Mouse (Mus musculus) cerebellum, adult 2 months (tissue): ENCODE measurements at regions not wholly inside any gene's neighbourhood (a gene's known extent, or its start where the extent isn't known, plus 50 kb on each side); places are given as distances from the start of the nearest gene placed in this dataset.

Experiments used
- DNase-seq, 2 experiments: peaks; one replicate each; pipeline ENCODE4 v3.0.0; 2021
- H3K27ac ChIP-seq: fragments of 200-500 bp; 2 replicates; pipeline ENCODE4 v1.5.1; 2012; ENCODE audit warnings: low read length, control low read depth, inconsistent platforms; ENCODE audit not compliant: insufficient read depth
- H3K27me3 ChIP-seq: fragments of 200-500 bp; 2 replicates; pipeline ENCODE4 v1.6.1; 2012; ENCODE audit warnings: inconsistent platforms, mild to moderate bottlenecking, low read length, moderate library complexity; ENCODE audit not compliant: control insufficient read depth, insufficient read depth
- H3K4me1 ChIP-seq: fragments of 200-500 bp; 2 replicates; pipeline ENCODE4 v1.6.1; 2011; ENCODE audit warnings: low read length; ENCODE audit not compliant: control insufficient read depth, insufficient read depth
- H3K4me3 ChIP-seq: fragments of 200-500 bp; replicated peaks from 2 replicates; pipeline ENCODE3; 2011; ENCODE audit warnings: mild to moderate bottlenecking, low read depth, low read length, control low read depth; ENCODE audit not compliant: insufficient read depth
- CTCF ChIP-seq: fragments of 200-500 bp; IDR thresholded peaks from 2 replicates; pipeline ENCODE4 v1.5.1; 2011; ENCODE audit warnings: low read depth, mild to moderate bottlenecking, control low read depth, low read length, moderate library complexity, borderline replicate concordance; ENCODE audit not compliant: insufficient read depth
- POLR2A ChIP-seq: fragments of 200-500 bp; IDR thresholded peaks from 2 replicates; pipeline ENCODE4 v1.6.1; 2011; ENCODE audit warnings: low read length, control low read depth, borderline replicate concordance; ENCODE audit not compliant: insufficient read depth
- WGBS: fragments of 180-500 bp; shearing (Covaris S2); methylation state at CpG from one replicate; pipeline ENCODE4 v1.1.7; 2018; 5-methylcytosine and 5-hydroxymethylcytosine counted together

DNA sequence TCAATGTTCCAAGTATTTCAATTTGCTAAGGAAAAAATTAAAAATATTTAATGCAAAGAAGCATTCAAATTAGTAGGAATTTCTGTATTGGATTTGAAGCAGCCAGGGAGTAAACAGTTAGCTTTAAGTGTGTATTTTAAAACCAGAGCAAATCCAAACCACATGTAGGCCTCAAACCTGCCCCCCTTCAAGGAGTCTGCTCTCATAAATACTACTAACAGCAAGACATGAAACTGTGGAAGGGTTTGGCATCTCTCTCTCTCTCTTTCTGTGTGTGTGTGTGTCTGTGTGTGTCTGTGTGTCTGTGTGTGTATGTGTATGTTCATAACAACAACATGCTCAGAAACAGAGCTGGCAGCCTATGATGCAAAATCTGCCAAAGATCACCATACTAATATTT lies 159.2 kb upstream of the Ppargc1a start:
- Histone ChIP-seq H3K27me3 (no peaks in the 10 kb centered on the region), H3K27ac (no peak overlapping the region), H3K4me1 (peaks cover 8% of the 10 kb centered on the region), H3K4me3 (no peak overlapping the region)
- TF ChIP-seq CTCF: no peak
- TF ChIP-seq POLR2A: no peak
- DNase-seq: no peak

DNA sequence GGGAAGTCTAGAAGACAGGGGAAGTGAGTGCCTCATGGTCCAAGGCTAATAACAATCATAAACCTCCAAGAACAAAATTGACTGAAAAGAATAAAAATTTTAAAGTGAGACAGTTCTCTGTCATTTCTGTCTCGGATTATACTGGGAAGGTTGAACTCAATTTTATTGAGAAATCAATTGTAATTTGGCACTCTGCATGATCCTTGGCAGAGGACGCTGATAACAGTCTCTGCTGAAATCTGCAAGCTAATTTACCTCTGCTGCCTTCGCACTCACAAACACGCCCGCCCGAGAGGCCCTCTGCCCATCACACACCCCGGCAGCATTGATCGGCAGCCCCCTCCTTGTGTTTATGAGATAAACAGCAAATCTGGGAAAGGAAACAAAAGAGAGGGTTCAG lies 151.4 kb upstream of the Ppargc1a start:
- no peak for DNase-seq
- Histone ChIP-seq H3K4me3 (no peak overlapping the region), H3K27ac (no peak overlapping the region), H3K4me1 (no peaks in the 10 kb centered on the region), H3K27me3 (no peaks in the 10 kb centered on the region; the same call in 1 of the 2 replicates)
- no peak for TF ChIP-seq POLR2A
- TF ChIP-seq CTCF: no peak
- 49% methylated on average over 8 of the region's 8 CpGs for WGBS

DNA sequence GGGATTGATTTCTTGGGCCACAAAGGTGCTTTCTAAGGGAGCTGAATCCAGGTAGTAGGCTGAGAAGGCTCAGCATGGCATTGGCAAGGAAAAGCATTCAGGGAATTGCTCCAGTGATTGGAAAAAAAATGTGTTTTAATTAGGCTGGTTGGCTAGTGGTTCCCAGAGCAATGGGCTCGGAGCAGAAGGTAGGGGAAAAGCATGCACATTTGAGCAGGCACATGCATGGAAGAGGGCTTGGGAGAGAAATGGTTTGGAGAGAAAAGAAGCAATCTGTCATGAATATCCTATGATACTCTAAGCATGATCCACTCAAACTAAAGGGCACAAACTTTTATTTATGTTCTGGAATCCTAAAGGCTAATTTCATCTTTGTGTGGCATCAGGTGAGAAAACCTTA lies 150.9 kb upstream of the Ppargc1a start:
- no peak for DNase-seq
- Histone ChIP-seq H3K4me3 (no peak overlapping the region), H3K27ac (no peak overlapping the region), H3K27me3 (no peaks in the 10 kb centered on the region; the same call in 1 of the 2 replicates), H3K4me1 (no peaks in the 10 kb centered on the region)
- WGBS: 15% methylated on average over 1 of the region's 1 CpGs
- TF ChIP-seq CTCF: no peak

DNA sequence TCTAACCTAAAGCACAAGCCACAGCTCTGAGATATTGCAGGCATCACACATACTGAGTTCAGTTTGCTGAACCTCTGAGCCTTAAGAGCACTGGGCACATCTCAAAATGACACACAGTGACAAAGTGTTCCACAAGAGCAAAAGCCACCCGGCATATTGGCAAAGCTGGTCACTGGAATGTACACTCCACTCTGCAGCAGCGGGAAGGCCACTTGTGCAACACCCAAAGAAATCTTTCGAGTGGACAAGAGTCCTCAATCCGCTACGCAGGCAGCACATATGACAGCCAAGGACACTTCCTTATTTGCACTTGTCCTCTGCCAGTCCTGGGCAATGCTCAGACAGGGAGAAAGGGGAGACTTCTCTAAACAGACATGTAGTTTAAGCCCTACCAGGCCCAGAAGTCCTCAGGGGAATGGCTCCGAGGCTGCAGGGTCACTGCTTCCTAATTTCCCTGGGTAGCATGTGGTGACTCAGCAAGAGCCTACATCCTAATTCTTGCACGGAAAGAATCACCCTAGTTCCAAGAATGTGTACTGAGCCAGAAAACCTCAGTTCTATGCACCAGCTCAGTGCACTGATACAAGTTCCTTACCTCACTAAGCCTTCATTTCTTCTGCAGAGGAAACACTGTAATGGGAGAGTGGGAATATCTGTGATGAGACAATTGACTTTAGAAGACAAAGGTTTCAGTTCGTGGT lies 144.5 kb upstream of the Ppargc1a start:
- H3K4me3 ChIP-seq: no peak overlapping the region
- H3K4me1 ChIP-seq: peaks cover 4% of the 10 kb centered on the region
- 65% methylated on average over 8 of the region's 8 CpGs for WGBS
- TF ChIP-seq POLR2A: no peak
- no peak for TF ChIP-seq CTCF
- no peak for DNase-seq
- H3K27me3 ChIP-seq: no peaks in the 10 kb centered on the region; the same call in 1 of the 2 replicates
- no peak overlapping the region for H3K27ac ChIP-seq

DNA sequence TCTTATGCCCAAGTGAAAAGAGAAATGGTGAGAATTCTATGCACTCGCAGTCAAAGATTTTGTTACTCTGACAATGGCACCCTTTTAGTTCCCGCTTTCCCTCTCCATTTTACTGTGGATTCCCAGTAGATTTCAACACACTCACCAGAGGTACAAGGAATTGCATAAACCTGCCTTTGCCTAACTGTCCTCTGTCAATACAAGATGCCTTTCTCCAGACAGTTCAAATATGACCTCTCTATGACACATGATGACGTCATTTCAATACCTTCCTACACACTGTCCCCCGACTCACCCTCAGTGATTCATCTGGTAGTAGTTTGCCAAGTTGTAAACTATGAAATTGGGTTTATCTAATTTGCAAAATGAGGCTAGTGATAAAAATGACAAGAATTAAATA lies 143.1 kb upstream of the Ppargc1a start:
- TF ChIP-seq CTCF (no peak), POLR2A (no peak)
- Histone ChIP-seq H3K4me3 (no peak overlapping the region), H3K27me3 (no peaks in the 10 kb centered on the region), H3K4me1 (peaks cover 4% of the 10 kb centered on the region), H3K27ac (no peak overlapping the region)
- no peak for DNase-seq
- 98% methylated on average over 4 of the region's 4 CpGs for WGBS

DNA sequence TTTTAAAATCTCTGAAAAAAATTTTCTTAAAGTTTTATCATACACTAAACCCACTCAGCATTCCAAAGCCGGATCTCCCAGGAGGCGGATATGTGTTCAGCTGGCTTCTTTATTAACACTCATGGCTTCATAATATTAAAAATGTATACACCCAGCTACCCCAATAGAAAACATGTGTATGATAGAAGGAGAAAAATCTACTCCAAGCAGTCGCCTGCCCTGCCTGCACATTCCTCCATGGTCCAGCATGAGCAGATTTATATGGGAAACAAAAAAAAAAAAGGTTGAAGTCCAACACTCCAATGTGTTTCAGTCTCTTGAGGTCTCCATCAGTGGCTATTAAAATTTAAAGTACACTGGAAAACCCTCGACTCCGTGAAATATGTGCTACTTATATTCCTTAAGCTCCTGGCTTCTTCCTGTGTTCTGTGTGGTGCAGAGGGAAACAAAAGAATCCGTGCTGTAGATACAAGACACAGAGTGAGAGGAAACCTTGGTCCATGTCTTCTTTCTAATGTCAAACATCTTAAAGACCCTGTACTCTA lies 142.0 kb upstream of the Ppargc1a start:
- H3K4me3 ChIP-seq: no peak overlapping the region
- WGBS: 93% methylated on average over 6 of the region's 6 CpGs
- H3K4me1 ChIP-seq: peaks cover 4% of the 10 kb centered on the region
- no peak for DNase-seq
- no peaks in the 10 kb centered on the region for H3K27me3 ChIP-seq
- TF ChIP-seq POLR2A: no peak
- no peak for TF ChIP-seq CTCF
- H3K27ac ChIP-seq: no peak overlapping the region

DNA sequence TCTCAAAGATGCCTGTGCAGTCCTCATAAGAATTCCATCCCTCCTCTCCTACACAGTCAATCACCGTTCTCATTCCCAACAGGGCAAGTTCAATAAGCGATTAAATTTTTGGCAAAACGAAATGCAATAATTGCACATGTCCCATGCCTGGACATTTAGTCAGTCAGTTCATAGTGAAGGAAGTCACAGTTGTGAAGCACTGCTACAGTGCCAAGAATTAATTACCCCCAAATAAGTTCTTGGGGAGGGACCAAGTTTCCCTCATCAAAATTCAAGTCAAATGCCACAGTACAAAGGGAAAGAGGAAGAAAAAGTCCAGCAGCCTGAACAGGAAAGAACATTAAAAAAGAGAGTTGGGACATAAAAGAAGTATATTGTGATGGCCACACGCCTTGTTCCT lies 112.4 kb upstream of the Ppargc1a start:
- Histone ChIP-seq H3K4me3 (no peak overlapping the region), H3K27me3 (no peaks in the 10 kb centered on the region), H3K4me1 (no peaks in the 10 kb centered on the region), H3K27ac (no peak overlapping the region)
- WGBS: 29% methylated on average over 4 of the region's 4 CpGs
- TF ChIP-seq POLR2A (no peak), CTCF (no peak)
- peak in 1 of 2 experiments; percentile 19 for DNase-seq

DNA sequence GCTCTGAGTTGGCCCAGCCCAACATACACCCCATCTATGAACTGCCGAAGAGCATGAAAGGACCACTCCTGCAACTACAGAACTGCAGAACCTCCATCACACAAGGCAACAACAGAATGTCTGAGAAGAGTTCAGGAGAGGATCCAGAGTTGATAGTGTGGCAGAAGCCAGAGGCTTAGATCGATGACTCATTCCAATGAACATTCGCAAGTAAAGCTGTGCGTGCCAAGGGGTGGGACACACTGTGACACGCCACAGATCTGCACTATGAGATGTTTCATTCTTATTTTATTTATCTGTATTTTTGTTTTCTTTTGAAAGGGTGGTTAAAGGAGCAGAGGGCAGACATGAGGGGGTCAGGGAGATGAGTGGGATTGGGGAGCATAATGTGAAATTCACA lies 103.7 kb upstream of the Ppargc1a start:
- TF ChIP-seq POLR2A (no peak), CTCF (no peak)
- H3K4me3 ChIP-seq: no peak overlapping the region
- WGBS: 64% methylated on average over 5 of the region's 5 CpGs
- DNase-seq: no peak
- H3K27me3 ChIP-seq: no peaks in the 10 kb centered on the region; the same call in 1 of the 2 replicates
- H3K4me1 ChIP-seq: no peaks in the 10 kb centered on the region; the same call in 1 of the 2 replicates
- H3K27ac ChIP-seq: no peak overlapping the region
